Mouse (Mus musculus) liver, postnatal 0 days (tissue): Measurements from ENCODE around the gene 4933406M09Rik. TPM values are rescaled to one million over a fixed set of nuclear protein-coding genes. Genes with fewer than 3 reads are reported as not detected.
A peak's percentile ranks its signal among the peaks of the same experiment; 100 is the strongest.

Experiments used
- ATAC-seq: fragments of 200-750 bp; cut with Nextera tagmentation; 2 replicates; pipeline ENCODE4 v1.8.0; 2017; ENCODE audit warnings: mild to moderate bottlenecking, moderate library complexity
- DNase-seq: peaks from one replicate; pipeline ENCODE4 v3.0.0-alpha.2; 2016
- H3K27ac ChIP-seq: fragments of 300-500 bp; sonication (generic); 2 replicates; pipeline ENCODE4 v1.5.1; 2014; ENCODE audit warnings: antibody characterized with exemption, moderate library complexity, mild to moderate bottlenecking, low read depth
- H3K27me3 ChIP-seq: fragments of 300-500 bp; sonication (generic); 2 replicates; pipeline ENCODE4 v1.6.1; 2014; ENCODE audit warnings: low read length, control low read depth, mixed read lengths; ENCODE audit not compliant: insufficient read depth
- H3K36me3 ChIP-seq: fragments of 300-500 bp; sonication (generic); replicated peaks from 2 replicates; pipeline ENCODE4 v1.6.1; 2014; ENCODE audit warnings: mild to moderate bottlenecking, control low read depth, low read length, moderate library complexity, mixed read lengths; ENCODE audit not compliant: insufficient read depth
- H3K4me1 ChIP-seq: fragments of 300-500 bp; sonication (generic); 2 replicates; pipeline ENCODE4 v1.6.1; 2014; ENCODE audit warnings: antibody characterized with exemption, mild to moderate bottlenecking, control low read depth; ENCODE audit not compliant: insufficient read depth
- H3K4me2 ChIP-seq: fragments of 300-500 bp; sonication (generic); 2 replicates; pipeline ENCODE4 v1.6.1; 2014; ENCODE audit warnings: low read depth, mild to moderate bottlenecking, low read length, moderate library complexity, mixed read lengths
- H3K4me3 ChIP-seq: fragments of 300-500 bp; sonication (generic); 2 replicates; pipeline ENCODE4 v1.5.1; 2014; ENCODE audit warnings: low read depth, low read length
- H3K9ac ChIP-seq: fragments of 300-500 bp; sonication (generic); replicated peaks from 2 replicates; pipeline ENCODE4 v1.6.1; 2014; ENCODE audit warnings: mild to moderate bottlenecking, moderate library complexity
- H3K9me3 ChIP-seq: fragments of 300-500 bp; sonication (generic); 2 replicates; pipeline ENCODE4 v1.6.1; 2016; ENCODE audit warnings: mild to moderate bottlenecking, control low read depth, low read length, mixed read lengths
- CTCF ChIP-seq: sonication (generic); IDR thresholded peaks from 2 replicates; pipeline ENCODE4 v1.5.1; 2016; ENCODE audit warnings: antibody characterized with exemption, low read depth
- EP300 ChIP-seq: IDR thresholded peaks from 2 replicates; pipeline ENCODE4 v1.6.1; 2016; ENCODE audit warnings: antibody characterized with exemption, low read depth, mild to moderate bottlenecking
- WGBS: fragments of 180-500 bp; shearing (Covaris S2); extraction: QIAGEN DNeasy Blood & Tissue Kit; methylation state at CpG from one replicate; pipeline ENCODE4 v1.1.7; 2014; ENCODE audit not compliant: insufficient replicate concordance; 5-methylcytosine and 5-hydroxymethylcytosine counted together
- polyA plus RNA-seq: library from polyadenylated mRNA; unstranded; fragments of >200 nt; fragmentation: Nextera tagmentation; extraction: Ambion mirVana; gene quantifications from 2 replicates; pipeline ENCODE4 v1.2.1, GENCODE M21; 2015

The 4933406M09Rik gene
- polyA plus RNA-seq, 1 experiment from 2014 or later: not detected

DNA sequence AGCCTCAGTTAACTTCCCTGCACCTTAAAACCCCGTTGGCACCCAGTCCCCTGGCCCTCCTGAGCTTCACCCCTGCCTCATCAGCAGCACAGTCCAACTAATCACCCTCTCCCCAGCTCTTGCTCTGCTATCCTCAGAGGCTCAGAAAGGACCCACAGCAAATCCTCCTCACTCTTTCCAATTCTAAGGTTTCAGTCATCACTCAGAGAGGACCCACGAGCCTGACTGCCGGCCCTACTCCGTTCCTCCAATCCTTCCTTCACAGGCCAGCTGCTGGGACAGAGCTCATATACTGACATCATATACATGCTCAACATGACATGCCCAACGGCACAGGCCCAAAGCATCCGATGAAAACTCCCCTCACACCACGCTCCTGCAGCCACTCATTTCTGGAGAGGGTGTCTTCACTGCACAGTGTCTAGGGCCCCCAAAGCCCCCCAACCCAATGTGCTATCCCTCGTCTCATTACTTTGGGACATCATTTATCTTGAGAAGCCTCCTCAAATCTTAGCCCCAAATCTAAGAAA, 42.9 kb upstream of the 4933406M09Rik start:
- Histone ChIP-seq H3K27ac (no peak overlapping the region), H3K27me3 (no peaks in the 10 kb centered on the region), H3K9ac (no peak overlapping the region), H3K4me1 (peaks cover 10% of the 10 kb centered on the region), H3K4me3 (no peak overlapping the region), H3K9me3 (no peaks in the 10 kb centered on the region), H3K4me2 (no peak overlapping the region), H3K36me3 (peaks cover 24% of the 10 kb centered on the region)
- 83% methylated on average over 8 of the region's 8 CpGs for WGBS
- no peak for ATAC-seq
- no peak for DNase-seq
- no peak for TF ChIP-seq CTCF
- TF ChIP-seq EP300: no peak

DNA sequence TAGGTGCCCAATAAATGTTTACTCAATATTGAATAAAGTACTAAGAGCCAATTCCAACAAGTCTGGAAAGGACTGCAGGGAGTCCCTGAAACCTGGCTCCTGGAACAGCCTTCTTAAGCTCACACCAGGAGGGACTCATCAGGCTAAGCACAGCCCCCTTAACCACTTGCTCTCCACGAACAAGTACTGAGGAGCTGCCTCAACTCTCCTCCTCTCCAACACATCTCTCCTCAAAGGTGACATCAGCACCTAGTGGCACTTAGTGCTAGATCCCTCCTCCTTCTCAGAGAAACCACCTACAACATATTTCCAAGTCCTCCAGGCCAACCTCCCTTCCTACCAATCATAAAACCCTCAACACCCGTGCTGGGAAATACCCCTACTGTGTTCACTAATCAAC, 42.2 kb upstream of the 4933406M09Rik start:
- Histone ChIP-seq H3K9ac (no peak overlapping the region), H3K9me3 (no peaks in the 10 kb centered on the region), H3K4me2 (no peak overlapping the region), H3K27me3 (no peaks in the 10 kb centered on the region), H3K4me3 (no peak overlapping the region), H3K36me3 (peaks cover 27% of the 10 kb centered on the region), H3K4me1 (peaks cover 10% of the 10 kb centered on the region), H3K27ac (no peak overlapping the region)
- ATAC-seq: no peak
- WGBS: 18% methylated on average over 2 of the region's 2 CpGs
- no peak for DNase-seq
- TF ChIP-seq CTCF (no peak), EP300 (no peak)

DNA sequence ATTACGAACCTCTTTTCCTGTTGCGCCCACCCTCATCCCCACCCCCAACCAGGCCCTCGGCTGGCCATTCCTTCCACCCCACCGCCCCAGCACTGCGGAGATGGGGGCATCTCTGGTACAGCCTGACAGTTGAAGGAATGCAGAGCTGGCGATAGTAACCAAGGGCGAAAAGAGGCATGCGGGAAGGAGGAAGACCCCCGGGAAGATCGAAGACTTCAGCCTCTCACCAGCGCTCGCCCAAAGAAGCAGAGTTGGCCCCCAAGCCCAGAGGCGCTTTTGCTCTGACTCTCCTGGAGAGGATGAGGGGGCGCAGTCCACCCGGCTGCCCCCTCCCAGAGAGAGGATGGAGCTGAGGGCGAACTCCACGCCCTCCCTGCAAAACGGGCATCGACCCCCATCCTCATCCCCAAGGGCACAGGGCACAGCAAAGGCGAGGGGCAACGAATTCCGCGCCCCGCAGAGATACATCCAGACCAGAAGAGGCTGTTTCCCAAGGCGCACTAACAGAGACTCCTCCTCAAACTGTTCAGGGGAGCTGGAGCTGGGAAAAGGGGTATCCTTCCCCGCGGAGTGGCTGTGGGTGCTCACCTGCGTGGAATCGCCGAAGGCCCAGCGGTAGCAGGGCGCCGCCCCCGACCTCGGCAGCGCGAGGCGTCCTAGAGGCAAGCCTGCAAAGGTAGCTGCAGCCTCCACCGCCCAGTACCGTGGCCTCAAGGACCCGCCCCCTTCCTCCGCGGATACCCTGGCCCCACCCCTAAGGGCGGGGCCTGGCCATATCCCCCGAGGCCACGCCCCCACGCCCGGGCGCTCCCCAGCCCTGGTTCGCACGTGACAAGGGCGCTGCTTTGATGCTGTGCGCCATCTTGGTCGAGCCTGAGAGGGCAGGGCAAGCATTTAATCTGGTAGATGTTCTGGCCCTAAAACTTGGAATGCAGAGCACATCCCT, 41.5 kb upstream of the 4933406M09Rik start:
- H3K27ac ChIP-seq: no peak overlapping the region
- peaks cover 30% of the 10 kb centered on the region for H3K36me3 ChIP-seq
- peak overlapping the region; percentile 72 for H3K4me2 ChIP-seq
- H3K9me3 ChIP-seq: no peaks in the 10 kb centered on the region
- ATAC-seq (peak; percentile 90), DNase-seq (peak; percentile 92)
- H3K4me3 ChIP-seq: 0 out of 2 replicates have a peak overlapping the region, but pooled peaks have one; percentile 29
- peaks cover 10% of the 10 kb centered on the region for H3K4me1 ChIP-seq
- no peaks in the 10 kb centered on the region for H3K27me3 ChIP-seq
- TF ChIP-seq EP300 (no peak), CTCF (no peak)
- H3K9ac ChIP-seq: no peak overlapping the region
- WGBS: 7% methylated on average over 47 of the region's 54 CpGs

DNA sequence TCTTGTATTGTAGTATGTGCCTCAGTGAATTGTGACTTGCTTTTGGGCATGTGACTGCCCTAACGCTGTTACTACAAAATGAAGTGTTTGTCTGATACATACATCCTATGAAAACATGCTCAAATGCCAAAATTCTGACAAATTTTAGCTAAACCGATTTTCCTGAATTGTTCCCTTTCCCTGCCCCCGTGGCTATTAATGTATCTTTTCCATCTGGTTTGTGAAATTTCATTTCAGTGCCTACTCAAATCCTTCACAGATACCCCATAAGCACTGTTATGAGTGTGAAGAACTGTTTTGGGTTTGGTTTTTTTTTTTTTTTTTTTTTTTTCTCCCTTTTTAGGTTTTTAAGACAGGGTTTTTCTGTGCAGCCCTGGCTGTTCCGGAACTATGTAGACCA, 40.7 kb upstream of the 4933406M09Rik start:
- Histone ChIP-seq H3K27me3 (no peaks in the 10 kb centered on the region), H3K4me3 (no peak overlapping the region), H3K9me3 (no peaks in the 10 kb centered on the region), H3K4me2 (peak overlapping the region; percentile 72), H3K9ac (no peak overlapping the region), H3K27ac (no peak overlapping the region), H3K4me1 (peaks cover 10% of the 10 kb centered on the region), H3K36me3 (peaks cover 38% of the 10 kb centered on the region)
- 77% methylated on average over 4 of the region's 4 CpGs for WGBS
- ATAC-seq: no peak; the same call in 1 of the 2 replicates
- DNase-seq: no peak
- TF ChIP-seq EP300: no peak
- no peak for TF ChIP-seq CTCF

DNA sequence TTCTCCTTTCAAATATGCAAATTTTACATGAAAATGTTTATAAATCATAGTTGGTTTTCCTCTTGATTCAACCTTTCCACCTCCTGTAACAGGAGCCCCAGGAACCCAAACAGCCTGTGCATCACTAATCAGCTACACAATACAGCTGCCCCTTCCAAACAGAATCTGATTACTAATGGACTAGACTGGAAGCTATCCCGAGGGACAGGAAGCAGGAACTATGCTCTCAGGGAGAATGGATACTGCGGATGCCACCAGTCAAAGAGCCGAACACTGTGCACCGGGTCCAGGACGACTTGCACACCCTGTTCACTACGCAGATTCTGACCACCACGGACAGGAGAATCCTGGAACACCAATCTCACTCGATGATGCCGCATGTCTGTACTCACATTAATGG, 37.9 kb upstream of the 4933406M09Rik start:
- Histone ChIP-seq H3K4me3 (no peak overlapping the region), H3K36me3 (peaks cover 65% of the 10 kb centered on the region), H3K27ac (no peak overlapping the region), H3K9me3 (no peaks in the 10 kb centered on the region), H3K9ac (no peak overlapping the region), H3K4me2 (no peak overlapping the region), H3K27me3 (no peaks in the 10 kb centered on the region), H3K4me1 (peaks cover 10% of the 10 kb centered on the region)
- ATAC-seq (no peak), DNase-seq (no peak)
- 87% methylated on average over 9 of the region's 9 CpGs for WGBS
- no peak for TF ChIP-seq EP300
- TF ChIP-seq CTCF: no peak

DNA sequence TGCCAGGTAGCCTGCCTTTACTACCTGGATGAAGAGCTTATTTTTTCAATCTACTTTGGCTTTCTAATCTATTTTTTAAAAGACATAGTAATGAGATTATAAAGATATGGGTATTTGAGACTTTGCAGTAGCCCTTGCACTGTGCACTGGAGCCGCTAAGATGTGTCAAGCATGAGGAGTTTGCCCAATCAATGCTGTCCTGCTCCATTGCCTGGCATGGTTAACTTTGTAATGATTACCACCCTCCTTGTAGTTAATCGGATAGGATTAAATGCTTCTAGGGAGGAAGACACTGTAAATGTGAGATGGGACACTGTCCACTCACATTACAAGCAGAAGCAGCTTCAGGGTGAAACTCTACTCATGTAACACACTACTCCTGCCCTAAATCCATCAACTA, 32.4 kb upstream of the 4933406M09Rik start:
- H3K36me3 ChIP-seq: peaks cover 84% of the 10 kb centered on the region
- 81% methylated on average over 2 of the region's 2 CpGs for WGBS
- H3K4me1 ChIP-seq: 0 out of 2 replicates have a peak, but pooled peaks cover 2% of the 10 kb centered on the region

More for the DNA sequence above, 32.4 kb upstream of the 4933406M09Rik start:
- Histone ChIP-seq H3K4me2 (no peak overlapping the region), H3K27me3 (no peaks in the 10 kb centered on the region), H3K9ac (no peak overlapping the region), H3K4me3 (no peak overlapping the region), H3K9me3 (no peaks in the 10 kb centered on the region), H3K27ac (no peak overlapping the region)
- DNase-seq: no peak
- TF ChIP-seq EP300 (no peak), CTCF (no peak)
- no peak for ATAC-seq
